Mouse (Mus musculus): ENCODE results near the gene Ovca2.

DNA sequence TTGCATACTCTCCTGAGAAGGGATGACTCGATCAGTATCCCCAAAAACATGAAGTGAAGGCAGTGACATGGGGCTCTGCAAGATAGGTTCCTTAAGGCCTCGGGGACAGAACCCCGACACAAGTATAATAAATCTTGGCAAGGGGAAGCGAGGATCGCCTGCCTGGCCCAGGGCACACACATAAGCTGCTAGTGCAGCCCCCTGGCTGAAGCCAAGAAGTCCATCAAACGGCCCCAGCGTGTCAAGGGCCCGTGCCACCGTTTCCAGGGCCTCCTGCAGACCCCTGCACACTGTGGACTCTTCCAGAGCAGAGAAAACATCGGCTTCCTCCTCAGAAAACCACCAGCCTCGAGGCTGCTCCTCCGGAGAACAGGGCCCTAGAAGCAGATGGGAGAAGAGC lies 624 bp downstream of the Ovca2 start:
- TF ChIP-seq POLR2A (IDR thresholded peaks at IDR 0.05; ENCODE audit: low read depth, low read length): no peak
- no peak for TF ChIP-seq CTCF (IDR thresholded peaks at IDR 0.05; ENCODE audit: extremely low read depth, insufficient read length, insufficient replicate concordance, low read depth, low read length)
